In genomic region chr13:78482929-78483759, GRCm38 (mm10) we compare ENCODE assay signal across 9 mouse cellular contexts.
DNase-seq lines count a peak whose midpoint lies in the region; ATAC-seq and TF ChIP-seq lines count a peak whose summit lies in the region.
"Had no signal": no experiment of that assay in that cellular context is flagged by ENCODE, and none has a peak within 500 bp of the region (broad histone marks: within the 10 kb centered on the region; RNA-seq: fewer than 3 reads in every experiment).

No protein-coding gene starts in this region.

- no peak overlapping the region for H3K4me2 ChIP-seq in limb, embryonic 15.5 days
- H3K4me2 ChIP-seq in stomach, embryonic 16.5 days (ENCODE audit: low read depth, low read length): 0 out of 2 replicates have a peak overlapping the region, but pooled peaks have one; percentile 17
- H3K4me2 ChIP-seq: midbrain, embryonic 12.5 days had no signal

- no peaks in the 10 kb centered on the region for H3K27me3 ChIP-seq in cerebellum, adult 2 months (ENCODE audit: control insufficient read depth, insufficient read depth, low read length)
- no peaks in the 10 kb centered on the region for H3K27me3 ChIP-seq in limb, embryonic 15.5 days
- H3K27me3 ChIP-seq in stomach, embryonic 16.5 days (ENCODE audit: control insufficient read depth, insufficient read depth, low read length): no peaks in the 10 kb centered on the region
- H3K27me3 ChIP-seq: midbrain, embryonic 12.5 days had no signal

- DNase-seq in cerebellum, adult 2 months: peak; percentile 10 to 18
- no peak for DNase-seq in cerebellum, adult 9-11 months
- DNase-seq in urinary bladder, postnatal 14 days (ENCODE audit: low spot score): peak; percentile 39
- DNase-seq in urinary bladder, postnatal 10 days (ENCODE audit: low spot score): no peak
- peak; percentile 74 to 78 for DNase-seq in heart, postnatal 10 days

- H3K27ac ChIP-seq in cerebellum, adult 2 months (ENCODE audit: insufficient read depth, low read length): no peak overlapping the region
- H3K27ac ChIP-seq in limb, embryonic 15.5 days: no peak overlapping the region
- H3K27ac ChIP-seq in stomach, embryonic 16.5 days (ENCODE audit: low read length): no peak overlapping the region
- H3K27ac ChIP-seq: midbrain, embryonic 12.5 days had no signal

- no peaks in the 10 kb centered on the region for H3K4me1 ChIP-seq in cerebellum, adult 2 months (ENCODE audit: control insufficient read depth, insufficient read depth, low read length)
- no peaks in the 10 kb centered on the region for H3K4me1 ChIP-seq in limb, embryonic 15.5 days
- no peaks in the 10 kb centered on the region for H3K4me1 ChIP-seq in stomach, embryonic 16.5 days (ENCODE audit: control insufficient read depth, insufficient read depth, low read length)
- H3K4me1 ChIP-seq: midbrain, embryonic 12.5 days had no signal

- no peak overlapping the region for H3K4me3 ChIP-seq in cerebellum, adult 2 months (replicated peaks; ENCODE audit: insufficient read depth, low read depth, low read length)
- no peak overlapping the region; the same call in 1 of the 2 replicates for H3K4me3 ChIP-seq in limb, embryonic 15.5 days
- H3K4me3 ChIP-seq in stomach, embryonic 16.5 days (replicated peaks; ENCODE audit: low read length): no peak overlapping the region
- H3K4me3 ChIP-seq: midbrain, embryonic 12.5 days had no signal

- no peaks in the 10 kb centered on the region for H3K9me3 ChIP-seq in limb, embryonic 15.5 days
- no peaks in the 10 kb centered on the region for H3K9me3 ChIP-seq in stomach, embryonic 16.5 days (replicated peaks; ENCODE audit: control insufficient read depth, low read length)
- H3K9me3 ChIP-seq: midbrain, embryonic 12.5 days had no signal

- 0 out of 2 replicates have a peak, but pooled peaks have one; percentile 67 for ATAC-seq in limb, embryonic 15.5 days (ENCODE audit: insufficient number of reproducible peaks, low FRiP score, low TSS enrichment, low read depth)
- peak; percentile 69; the same call in 1 of the 2 replicates for ATAC-seq in stomach, embryonic 16.5 days (ENCODE audit: insufficient read depth, low FRiP score)
- no peak for ATAC-seq in activated CD4-positive, CD25-positive, alpha-beta regulatory T cell, adult 4 months

- intact Hi-C loops in heart, postnatal 10 days (cut with DNase I): no loop called here

- H3K9ac ChIP-seq in limb, embryonic 15.5 days: no peak overlapping the region
- H3K9ac ChIP-seq in stomach, embryonic 16.5 days (ENCODE audit: low read length): no peak overlapping the region
- H3K9ac ChIP-seq: midbrain, embryonic 12.5 days had no signal

- WGBS in cerebellum, adult 2 months: 20% methylated on average over 9 of the region's 9 CpGs
- WGBS in limb, embryonic 15.5 days: 30% methylated on average over 9 of the region's 9 CpGs
- 31% methylated on average over 9 of the region's 9 CpGs for WGBS in stomach, embryonic 16.5 days

- TF ChIP-seq POLR2A in cerebellum, adult 2 months (IDR thresholded peaks at IDR 0.05; ENCODE audit: borderline replicate concordance, insufficient read depth, low read length): no peak

- TF ChIP-seq CTCF in cerebellum, adult 2 months (IDR thresholded peaks at IDR 0.05; ENCODE audit: borderline replicate concordance, insufficient read depth, low read depth, low read length): no peak

- H3K36me3 ChIP-seq in limb, embryonic 15.5 days: no peaks in the 10 kb centered on the region
- H3K36me3 ChIP-seq in stomach, embryonic 16.5 days (ENCODE audit: control insufficient read depth, insufficient read depth, low read length): no peaks in the 10 kb centered on the region
- H3K36me3 ChIP-seq: midbrain, embryonic 12.5 days had no signal

Comparison
In these comparisons a context has a peak if more than half of its experiments do, and no peak if none do; other contexts are left out.
1. DNase-seq: peak in cerebellum, adult 2 months (2 of 2), urinary bladder, postnatal 14 days (single experiment) and heart, postnatal 10 days (2 of 2); none in cerebellum, adult 9-11 months (single experiment) and urinary bladder, postnatal 10 days (single experiment).